Mouse (Mus musculus): ENCODE measurements around the gene Lrrc66.
"Not testable (repeated sequence)": the region's sequence is repeated elsewhere in the genome, so short reads cannot be mapped to it uniquely, and the experiment has no call there.

The Lrrc66 gene

DNA sequence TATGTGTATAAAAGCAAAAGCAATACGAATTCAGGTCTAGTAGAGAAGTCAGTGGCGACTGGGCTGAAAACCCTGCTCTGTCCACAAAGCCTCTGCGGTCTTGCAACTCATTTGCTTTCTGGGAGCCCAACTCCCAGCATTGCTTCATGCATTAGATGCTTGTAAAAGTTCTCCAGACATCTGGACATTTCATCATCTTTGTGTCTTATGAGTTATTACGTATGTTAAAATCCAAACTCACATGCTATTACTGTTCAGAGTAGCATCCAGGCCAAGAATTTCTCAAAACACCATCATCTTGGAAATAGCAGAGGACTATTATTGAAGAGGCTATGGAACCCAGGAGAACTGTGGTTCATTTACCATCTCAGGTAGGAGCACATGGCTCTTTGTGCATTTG, 21.3 kb downstream of the Lrrc66 start:
- DNase-seq, result no peak

- no peak for DNase-seq
Measured at GRCm38 (mm10) chr5:73604964-73605363, 27.4 kb downstream of the Lrrc66 start.

DNA sequence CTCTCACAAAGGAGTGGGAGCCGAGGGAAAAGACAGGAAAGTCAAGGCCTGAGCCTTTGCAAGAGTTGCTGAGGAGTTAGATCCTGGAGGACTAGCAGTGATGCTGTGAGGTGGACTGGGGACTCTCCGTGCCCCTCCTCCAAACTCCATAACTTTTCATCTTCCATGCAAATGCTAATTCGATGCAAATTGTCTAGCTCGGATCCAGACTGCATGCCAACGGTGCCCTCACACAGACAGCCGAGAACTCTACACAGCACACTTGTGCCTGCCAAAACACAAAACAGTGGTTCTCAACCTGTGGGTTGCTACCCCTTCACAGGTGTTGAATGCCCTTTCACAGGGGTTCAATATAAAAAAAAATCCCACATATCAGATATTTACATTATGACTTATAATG, 27.8 kb downstream of the Lrrc66 start:
- DNase-seq, result no peak

DNA sequence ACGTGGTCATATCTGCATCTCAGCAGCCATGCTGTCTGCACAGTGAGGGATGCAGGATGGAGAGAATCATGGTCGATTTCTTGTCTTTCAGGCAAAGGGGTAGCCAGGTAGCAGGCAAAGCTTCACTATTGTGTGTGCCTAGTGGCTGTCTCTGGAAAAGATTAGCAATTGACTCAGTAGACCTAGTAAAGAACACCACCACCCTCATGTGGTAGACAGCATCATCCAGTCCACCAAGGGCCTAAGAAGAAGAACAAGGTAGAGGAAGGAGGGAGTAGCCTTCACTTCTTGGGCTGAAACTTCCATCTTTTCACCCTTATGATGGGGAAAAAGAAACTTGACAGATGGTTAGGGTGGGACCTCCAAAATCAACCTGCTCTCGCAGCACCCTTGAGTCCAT, 29.5 kb downstream of the Lrrc66 start:
- no peak for DNase-seq

GRCm38 (mm10) chr5:73601361-73601763, 31.0 kb downstream of the Lrrc66 start:
- no peak for DNase-seq

DNA sequence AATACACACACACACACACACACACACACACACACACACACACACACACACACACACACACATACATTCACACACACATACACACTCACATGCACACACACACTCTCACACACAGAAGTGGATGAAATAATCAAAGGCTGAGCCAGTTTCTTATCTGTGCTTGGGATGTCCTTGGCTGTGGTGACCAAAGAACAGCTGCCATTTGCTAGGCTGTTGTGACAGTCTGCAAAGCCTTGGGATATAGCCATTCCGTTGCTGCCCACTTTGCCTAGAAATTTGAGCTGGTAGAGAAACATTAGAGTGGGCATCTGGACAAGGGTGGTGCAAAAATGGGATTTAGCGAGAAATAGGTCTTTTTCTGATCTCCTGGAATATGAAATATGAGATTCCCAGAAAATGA, 32.3 kb downstream of the Lrrc66 start:
- DNase-seq, result no peak

DNA sequence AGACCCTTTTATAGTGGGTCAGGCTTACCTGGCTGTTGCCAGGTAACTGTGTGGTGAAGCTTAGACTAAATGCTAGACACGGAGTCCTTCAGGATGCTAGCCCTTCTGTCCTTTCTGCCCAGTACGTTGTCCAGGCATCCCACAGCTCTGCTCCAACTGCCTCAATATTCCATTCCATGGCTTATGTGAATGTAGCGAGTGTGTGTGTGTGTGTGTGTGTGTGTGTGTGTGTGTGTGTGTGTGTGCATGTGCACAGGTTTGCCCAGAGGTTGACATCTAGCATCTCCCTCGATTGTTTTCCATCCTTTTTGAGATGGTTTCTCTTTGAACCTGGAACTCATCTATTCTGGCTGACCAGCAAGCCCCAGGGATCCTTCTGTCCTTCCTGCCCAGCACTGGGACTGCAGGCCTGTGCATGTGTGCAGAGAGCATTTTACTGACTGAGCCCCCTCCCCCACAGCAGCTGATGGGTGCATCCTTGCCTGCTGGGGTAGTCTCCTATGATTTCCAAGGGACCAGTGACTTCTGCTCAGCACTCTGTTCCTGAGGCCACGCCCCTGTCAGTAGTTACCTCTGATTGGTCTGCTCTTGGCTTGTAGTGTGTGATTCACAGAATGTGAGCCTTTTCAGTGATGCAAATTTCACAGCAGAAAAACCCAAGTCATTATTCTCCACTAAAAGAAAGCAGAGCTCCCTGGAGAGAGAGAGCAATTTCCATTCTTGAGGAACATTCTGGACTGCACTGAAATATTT, 33.2 kb downstream of the Lrrc66 start:
- DNase-seq, result no peak

- no peak for DNase-seq
Measured at GRCm38 (mm10) chr5:73587119-73587518, 45.2 kb downstream of the Lrrc66 start.

DNA sequence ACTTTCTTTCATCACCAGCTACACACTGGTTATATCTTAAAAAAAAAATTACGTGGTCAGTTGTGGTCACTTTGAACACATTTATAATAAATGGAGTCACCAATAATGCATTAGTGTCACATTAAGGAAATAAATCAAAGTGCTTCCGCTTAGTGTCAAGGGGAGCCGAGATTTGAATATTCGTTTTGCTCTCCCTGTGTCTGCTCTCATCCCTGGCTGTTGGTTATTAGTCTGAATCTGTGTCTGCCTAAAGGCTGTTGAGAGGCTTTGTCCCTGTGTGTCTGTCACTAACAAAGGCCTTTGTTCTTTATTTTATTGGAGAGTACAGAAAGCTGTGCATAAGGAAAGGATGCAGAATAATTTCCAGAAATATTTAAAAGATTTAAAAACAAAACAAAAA, 45.7 kb downstream of the Lrrc66 start:
- DNase-seq, result no peak

- no peak for DNase-seq
Measured at GRCm38 (mm10) chr5:73585212-73586115, 46.9 kb downstream of the Lrrc66 start.

GRCm38 (mm10) chr5:73584011-73584410, 48.3 kb downstream of the Lrrc66 start:
- DNase-seq, result not testable (repeated sequence)

DNA sequence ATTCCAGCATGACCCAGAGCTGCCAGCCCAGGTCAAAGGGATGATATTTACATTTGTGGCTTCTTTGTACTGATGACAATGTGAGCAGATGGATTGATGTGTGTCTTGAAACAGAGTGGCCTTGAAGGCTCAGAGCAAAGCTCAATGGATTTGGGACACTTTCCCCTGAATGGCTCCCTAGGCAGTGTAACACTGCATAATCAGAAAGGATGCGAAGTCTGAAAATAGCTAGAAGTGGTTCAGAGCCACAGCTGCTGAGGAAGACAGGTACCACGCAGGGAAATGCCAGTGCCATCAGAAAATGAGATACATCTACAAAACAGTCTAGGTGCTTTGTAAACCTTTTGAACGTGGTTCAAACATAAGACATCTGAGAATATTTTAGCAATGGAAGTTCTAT, 54.2 kb downstream of the Lrrc66 start:
- no peak for DNase-seq

DNA sequence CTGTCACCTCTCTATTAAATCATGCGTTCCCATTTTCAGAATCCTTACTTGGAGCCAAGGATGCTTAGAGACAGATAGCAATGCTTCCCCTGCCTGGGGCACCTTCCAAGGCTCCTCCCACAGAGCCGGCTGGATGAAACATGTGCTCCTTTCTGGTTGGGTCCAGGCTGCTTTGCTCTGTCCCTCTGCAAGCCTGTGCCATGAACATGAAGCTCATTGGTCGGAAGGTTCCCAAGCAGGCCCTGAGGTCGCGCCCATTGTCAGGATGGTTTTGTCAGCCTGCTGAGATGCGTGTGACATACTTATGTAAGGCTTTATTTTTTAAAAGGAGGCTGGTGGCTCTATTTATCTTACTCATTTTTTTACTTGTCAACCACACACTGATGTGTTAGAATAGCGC, 55.6 kb downstream of the Lrrc66 start:
- no peak for DNase-seq

DNA sequence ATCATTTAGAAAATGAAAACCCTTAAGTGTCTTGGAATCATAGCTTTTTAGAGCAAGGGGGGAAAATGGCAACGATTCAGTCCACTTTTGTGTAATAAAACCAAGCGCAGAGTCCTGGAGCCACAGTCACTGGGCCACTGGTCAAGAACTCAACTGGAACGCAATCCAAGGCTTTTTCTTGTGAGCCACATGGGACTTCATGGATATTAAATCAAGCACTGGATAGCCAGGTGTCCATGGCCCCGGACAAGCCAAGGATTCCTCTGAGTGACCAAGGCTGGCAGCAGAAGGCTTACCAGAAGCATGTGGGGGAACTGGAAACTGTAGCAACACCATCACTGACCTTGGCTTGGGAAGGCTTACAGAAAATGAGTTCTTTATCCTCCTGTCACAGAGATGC, 57.7 kb downstream of the Lrrc66 start:
- no peak for DNase-seq

DNA sequence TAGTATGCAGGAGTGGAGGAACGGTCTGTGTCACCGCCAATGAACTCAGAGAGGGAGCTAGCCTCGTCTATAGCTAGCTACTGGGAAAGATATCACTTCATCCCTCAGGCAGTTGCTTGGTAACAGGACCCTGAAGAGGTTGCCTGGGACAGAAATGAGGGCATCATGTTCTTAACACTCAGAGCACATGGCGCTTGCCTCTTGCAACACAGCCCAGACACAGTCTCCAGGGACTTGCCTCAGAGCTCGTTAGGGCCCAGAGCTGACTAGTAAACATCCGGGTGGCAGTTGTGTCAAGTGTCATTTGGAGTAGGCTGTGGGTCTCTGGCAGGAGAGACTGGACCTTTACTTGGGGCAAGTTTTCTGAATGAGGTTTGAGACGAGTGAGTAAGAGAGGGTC, 58.5 kb downstream of the Lrrc66 start:
- DNase-seq, result no peak

DNA sequence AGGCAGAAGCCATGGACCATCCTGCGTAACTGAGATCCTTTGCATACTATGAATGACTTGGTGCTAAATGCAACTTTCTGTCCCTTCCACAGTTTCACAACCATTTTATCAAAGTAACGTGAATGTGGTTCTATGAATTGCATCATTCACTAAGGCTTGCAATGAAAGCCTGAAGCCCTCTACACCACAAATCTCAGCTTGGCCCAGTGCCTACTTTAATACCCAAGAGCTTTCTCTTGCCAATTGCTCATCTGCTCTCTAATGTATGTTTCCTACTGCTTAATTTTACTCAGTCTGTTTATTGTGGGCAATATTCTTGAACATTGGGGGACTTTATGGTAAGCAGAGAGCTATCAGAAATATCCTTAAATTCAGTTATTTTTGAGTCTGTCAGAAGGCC, 59.5 kb downstream of the Lrrc66 start:
- no peak for DNase-seq

GRCm38 (mm10) chr5:73571395-73572156, 60.8 kb downstream of the Lrrc66 start:
- no peak for DNase-seq

GRCm38 (mm10) chr5:73569181-73569580, 63.1 kb downstream of the Lrrc66 start:
- DNase-seq, result no peak

GRCm38 (mm10) chr5:73566892-73567291, 65.4 kb downstream of the Lrrc66 start:
- no peak for DNase-seq

GRCm38 (mm10) chr5:73566119-73566518, 66.2 kb downstream of the Lrrc66 start:
- no peak for DNase-seq

DNA sequence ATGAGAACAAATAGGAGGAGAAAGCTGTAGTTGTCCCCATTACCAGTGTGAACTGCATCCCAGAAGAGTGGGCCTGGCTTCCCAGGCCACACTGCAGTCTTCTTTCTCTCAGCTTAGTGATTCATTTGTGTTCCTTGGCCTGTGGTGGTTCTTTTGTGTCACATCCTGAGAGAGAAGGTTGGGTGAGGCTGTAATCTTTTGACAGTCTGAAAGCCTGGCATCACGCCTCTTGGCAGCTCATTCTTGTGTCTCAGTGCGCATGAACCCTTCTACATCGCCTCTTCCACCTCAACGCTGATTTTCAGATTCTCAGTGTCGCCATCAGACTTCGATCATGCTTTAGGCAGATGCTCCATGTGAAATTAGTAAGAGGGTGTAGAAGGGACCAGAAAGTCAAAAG, 68.3 kb downstream of the Lrrc66 start:
- DNase-seq, result no peak

DNA sequence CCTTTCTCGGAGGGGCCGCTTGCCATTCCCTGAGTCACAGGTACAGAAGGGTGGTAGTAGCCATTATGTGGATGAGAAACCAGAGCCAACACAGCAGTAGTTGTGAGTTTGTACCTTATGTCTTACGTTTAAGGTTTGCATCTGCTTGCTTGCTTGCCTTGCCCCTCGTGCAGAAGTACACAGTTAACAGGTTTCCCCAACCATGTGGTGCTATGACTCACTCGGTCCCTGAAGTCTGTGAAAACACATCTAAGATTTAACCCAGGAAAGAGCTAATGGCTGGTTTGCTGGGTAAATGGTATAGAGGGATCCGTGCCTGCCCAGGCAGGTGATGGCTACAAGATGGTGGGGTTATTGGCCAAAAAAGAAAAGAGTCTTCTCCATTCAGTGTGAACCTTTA, 73.6 kb downstream of the Lrrc66 start:
- no peak for DNase-seq

DNA sequence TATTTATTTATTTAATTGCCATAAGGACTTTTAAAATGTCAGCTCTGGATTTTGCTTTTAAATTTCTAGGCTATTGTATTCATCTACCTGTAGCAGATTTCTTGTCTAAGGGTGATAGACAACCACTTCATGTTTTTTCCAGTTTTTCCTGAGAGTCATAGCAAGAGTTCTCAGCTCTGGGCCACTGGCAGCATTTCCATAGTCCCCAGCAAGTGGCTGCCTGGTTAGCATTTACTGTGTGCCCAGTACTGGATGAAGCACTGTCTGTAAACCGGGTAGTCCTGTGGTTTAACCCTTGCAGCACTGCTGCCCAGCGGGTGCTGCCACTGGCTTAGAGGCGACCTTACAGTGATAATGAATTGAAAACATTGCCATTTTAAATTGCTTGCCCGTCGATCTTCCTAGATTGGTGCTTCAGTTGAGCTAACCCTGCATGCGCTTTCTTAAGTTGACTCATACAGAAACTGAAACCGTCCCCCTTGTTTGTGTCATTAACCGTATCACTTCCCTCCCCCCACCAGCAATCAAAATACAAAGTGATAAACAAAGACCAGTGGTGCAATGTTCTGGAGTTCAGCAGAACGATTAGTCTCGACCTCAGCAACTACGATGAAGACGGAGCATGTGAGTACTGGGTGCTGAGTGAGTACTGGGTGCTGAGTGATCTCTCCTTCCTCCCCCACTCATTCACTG, 75.4 kb downstream of the Lrrc66 start:
- no peak for DNase-seq
